Mouse (Mus musculus): ENCODE results near the gene Ly6g5c. TPM values are rescaled to one million over a fixed set of nuclear protein-coding genes. Genes with fewer than 3 reads are reported as not detected.

Gene Ly6g5c
- total RNA-seq, 2 experiments from 2014 or later: not detected

DNA sequence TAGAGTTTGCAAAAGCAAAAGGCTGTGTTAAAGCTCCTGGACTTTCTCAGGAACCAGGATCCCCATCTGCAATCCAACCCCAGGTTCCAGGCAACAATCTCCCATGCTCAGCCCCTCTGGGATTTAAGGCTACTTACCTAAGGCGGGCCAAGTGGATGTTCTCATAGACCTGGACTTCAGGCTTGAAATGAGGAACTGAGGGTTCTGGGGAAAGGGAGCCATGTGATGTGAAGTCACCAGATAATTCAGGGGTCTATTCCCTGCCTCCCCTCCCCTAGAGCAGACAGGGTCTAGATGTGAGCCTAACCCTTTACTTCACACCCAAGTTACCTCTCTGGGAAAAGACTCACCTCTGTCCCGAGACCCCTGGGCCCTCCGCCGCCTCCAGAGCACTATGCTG lies 27.4 kb upstream of the Ly6g5c start:
- DNase-seq (ENCODE audit: low spot score in 2 of 2): no peak

DNA sequence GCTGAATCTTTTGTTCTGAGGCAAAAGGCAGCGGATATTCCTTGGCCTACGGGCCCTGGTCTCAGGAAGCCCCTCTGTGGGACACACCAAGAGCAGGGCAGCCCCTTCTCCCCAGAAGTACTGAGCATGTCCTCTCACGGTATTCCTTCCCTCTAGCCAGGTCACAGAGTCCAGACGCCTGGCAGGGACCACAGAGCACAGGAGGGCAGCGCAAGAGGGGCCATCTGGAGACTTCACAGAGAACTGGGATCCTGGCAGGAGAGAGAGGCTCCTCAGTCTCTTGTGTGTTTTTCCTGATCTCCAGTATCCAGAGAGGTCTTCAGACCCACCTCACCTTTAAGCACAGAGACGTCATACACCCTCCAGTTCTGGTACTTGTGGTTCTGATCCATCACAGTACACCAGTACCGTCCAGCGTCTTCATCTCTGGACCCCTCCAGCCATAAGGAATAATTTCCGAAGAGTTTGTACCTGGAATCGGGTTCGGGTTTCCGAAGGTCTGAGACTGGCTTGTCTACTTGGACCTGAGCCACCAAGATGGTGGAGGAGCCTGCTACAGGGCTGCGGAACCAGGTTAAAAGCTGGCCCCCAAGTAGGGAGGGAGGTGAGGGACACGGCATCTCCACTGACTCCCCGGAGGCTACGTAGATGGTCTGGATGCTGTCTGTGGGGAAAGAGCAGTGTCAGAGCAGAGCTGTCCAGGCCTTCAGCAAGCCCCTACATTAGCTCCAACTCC lies 25.1 kb upstream of the Ly6g5c start:
- no peak for DNase-seq (ENCODE audit: low spot score in 2 of 2)

DNA sequence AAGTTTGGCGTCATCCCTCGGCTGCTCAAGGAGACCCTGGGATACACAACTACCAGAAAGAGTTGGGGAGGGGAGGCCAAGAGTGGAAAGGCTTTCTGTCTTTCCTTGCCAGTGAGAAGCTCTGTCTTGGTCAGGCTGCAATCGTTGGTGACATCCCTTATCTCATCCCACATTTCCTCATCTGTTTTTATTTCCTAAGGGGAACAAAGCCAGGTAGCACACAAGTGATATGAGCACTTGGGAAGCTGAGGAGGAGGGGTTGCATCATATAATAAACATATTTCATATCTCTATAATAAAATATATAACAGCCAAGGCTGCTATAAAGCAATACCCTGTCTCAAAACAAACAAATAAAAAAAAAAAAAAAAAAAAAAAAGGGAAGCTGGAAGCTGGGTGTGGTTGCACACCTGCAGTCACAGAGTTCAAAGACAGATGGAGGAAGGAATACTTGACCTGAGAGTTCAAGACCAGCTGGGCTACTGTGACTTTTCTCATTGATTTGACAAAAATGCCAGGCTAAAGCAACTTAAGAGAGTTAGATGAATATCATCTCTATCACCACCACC lies 24.1 kb upstream of the Ly6g5c start:
- DNase-seq (ENCODE audit: low spot score in 2 of 2): no peak

DNA sequence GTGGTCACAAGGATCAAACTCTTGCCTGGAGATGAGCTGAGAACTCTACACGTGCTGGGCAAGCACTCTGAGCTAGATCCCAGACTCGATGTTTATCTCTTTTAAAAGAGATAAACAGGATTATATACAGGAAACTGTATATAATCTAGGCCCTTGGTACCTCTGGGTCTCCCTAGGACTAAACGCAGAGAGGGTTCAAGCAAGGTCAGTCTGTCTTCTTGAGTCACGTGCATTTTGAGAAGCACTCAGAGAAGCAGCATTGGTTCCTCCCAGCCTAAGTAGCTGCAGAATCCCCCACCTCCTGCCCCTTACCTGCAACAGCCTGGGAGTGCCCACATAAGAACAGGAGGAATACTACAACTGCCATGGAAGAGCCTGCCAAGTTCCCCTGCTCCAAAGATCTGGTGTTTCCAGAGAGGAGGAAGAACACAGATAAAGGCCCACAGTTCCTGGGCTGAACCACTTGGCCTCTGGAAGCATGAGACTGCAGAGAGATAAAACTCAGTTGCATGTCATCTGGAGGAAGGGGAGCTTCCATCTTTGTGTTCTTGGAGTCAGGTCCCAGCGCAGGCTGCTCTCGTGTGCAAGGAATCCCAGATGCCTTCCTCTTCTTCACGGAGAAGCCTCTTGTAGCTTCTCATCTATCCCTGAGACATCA lies 22.7 kb upstream of the Ly6g5c start, which contains the start of gene Ly6g6f:
TSS of gene Ly6g6f (minus strand) at position 403 of the 658 bp plus-strand sequence.
- DNase-seq (ENCODE audit: low spot score in 2 of 2): no peak

GRCm38 (mm10) chr17:35088151-35088550 lies 19.9 kb upstream of the Ly6g5c start:
- no peak for DNase-seq (ENCODE audit: low spot score in 2 of 2)

DNA sequence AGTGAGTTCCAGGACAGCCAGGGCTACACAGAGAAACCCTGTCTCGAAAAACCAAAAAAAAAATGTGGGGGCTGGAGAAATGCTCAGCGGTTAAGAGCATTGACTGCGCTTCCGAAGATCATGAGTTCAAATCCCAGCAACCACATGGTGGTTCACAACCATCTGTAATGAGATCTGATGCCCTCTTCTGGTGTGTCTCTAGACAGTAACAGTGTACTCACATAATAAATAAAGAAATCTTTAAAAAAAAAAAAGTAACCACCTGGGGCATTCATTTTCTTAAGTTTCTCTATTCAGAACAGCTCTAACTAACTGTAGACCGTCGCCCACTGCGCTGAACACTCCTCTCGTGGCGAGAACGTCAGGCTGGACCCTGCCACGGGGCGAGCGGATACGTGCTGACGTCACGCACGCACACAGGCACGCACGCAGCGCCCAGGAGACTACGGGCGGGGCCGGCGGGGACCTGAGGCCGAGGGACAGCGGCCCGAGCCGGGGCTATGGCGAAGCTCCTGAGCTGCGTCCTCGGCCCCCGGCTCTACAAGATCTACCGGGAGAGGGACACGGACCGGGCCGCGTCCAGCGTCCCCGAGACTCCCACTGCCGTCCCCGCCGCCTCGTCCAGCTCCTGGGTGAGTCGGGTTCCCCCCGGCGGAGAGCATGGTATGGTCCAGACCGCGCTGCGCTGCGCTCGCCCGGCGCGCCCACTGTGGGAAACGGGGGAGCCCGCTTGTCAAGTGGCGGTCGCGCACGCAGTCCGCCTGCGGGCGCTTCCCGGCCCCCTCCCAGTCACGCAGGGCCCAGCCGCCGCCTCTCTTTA lies 19.0 kb upstream of the Ly6g5c start, which contains the start of gene Abhd16a:
TSS of gene Abhd16a (plus strand) at position 439 of the 820 bp plus-strand sequence.
- peak; percentile 92 to 96 for DNase-seq (ENCODE audit: low spot score in 2 of 2)

- DNase-seq (ENCODE audit: low spot score in 2 of 2): no peak
Observed at GRCm38 (mm10) chr17:35090166-35090932, 17.7 kb upstream of the Ly6g5c start.

GRCm38 (mm10) chr17:35092403-35093198 lies 15.5 kb upstream of the Ly6g5c start:
- no peak for DNase-seq (ENCODE audit: low spot score in 2 of 2)

DNA sequence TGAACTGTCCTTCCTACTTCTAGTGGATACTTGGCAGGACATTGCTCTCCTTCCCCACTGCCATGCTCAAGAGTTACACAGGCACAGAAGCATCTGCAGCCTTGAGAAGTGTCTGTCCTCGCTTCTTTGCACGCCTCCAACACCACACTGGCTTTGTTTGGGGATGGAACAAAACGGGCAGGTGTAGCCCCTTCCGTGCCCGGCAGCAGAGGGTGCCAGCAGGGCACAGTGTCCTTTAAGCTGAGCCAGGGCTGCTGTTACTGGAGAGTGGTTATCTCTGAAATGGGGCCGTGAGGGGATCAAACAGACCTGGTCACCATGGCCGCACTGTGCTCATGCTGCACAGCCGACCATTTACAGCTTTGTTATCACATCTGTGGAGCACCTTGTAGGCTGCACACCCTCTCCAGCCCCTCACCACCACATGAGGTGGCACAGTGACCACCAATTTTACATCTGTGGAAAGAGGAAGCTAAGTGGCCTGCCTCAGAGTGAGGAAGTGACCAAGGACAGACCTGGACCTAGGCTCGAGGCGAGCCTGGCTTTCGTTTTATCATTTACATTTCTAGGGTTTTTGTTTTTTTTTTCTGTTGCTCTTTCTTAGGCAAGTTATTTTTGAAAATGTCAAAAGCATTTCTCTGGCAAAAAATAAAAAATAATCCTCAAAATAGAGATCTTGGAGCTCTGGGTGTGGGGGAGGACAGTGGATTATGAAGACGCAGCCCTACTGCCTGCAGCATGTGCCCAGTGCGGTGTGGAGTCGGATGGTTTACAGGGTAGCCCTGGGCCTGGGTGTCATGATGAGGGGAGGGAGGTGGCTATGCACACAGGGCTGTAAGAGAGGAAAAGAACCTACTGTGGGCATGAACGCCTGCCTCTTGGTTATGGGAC lies 13.4 kb upstream of the Ly6g5c start:
- DNase-seq (ENCODE audit: low spot score in 2 of 2): no peak

GRCm38 (mm10) chr17:35096597-35096996 lies 11.5 kb upstream of the Ly6g5c start:
- DNase-seq (ENCODE audit: low spot score in 2 of 2): no peak

- peak in 1 of 2 experiments; percentile 60 for DNase-seq (ENCODE audit: low spot score in 2 of 2)
Observed at GRCm38 (mm10) chr17:35097164-35097655, 10.9 kb upstream of the Ly6g5c start.

DNA sequence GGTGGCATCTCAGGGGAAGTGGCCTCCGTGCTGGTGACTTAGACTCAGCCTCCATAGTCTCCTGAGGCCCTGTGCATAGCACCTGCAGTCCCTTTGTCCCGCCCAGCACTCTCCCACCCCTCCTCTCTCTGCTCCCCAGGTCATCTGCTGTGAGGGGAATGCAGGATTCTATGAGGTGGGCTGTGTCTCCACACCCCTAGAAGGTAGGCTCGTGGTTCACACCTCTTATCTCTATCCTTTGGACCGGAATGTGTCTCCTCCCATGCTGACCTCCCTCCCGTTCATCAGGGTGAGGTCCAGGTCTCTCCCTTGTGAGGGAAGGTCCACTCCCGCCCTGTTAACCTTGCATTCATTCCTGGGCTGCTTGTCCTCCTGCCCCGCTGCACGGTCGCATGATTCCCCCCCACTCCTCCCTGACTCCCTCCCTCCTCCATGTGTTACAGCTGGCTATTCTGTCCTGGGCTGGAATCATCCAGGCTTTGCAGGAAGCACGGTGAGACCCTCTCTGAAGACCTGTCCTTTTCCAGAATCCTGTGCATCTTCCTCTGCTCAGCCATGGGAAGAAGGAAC lies 7.8 kb upstream of the Ly6g5c start:
- DNase-seq (ENCODE audit: low spot score in 2 of 2): no peak

DNA sequence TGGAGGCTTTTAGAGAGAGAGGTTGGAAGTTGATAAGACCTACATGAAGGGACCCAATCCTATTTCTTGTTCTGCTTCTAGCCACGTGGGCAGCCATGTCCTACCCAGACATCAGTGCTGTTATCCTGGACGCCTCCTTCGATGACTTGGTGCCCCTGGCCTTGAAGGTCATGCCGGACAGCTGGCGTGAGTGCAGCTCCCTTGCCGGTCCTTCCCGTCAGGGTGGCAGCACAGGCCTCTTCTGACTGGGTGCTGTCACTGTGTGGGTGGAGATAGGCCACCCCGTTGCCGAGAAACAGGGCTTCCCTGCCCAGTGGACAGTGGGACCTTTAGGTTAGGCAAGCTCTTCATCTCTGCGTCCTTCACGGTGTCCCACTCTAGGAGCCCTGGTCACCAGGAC lies 6.9 kb upstream of the Ly6g5c start:
- DNase-seq (ENCODE audit: low spot score in 2 of 2): no peak

GRCm38 (mm10) chr17:35102299-35102698 lies 5.8 kb upstream of the Ly6g5c start:
- no peak for DNase-seq (ENCODE audit: low spot score in 2 of 2)

DNA sequence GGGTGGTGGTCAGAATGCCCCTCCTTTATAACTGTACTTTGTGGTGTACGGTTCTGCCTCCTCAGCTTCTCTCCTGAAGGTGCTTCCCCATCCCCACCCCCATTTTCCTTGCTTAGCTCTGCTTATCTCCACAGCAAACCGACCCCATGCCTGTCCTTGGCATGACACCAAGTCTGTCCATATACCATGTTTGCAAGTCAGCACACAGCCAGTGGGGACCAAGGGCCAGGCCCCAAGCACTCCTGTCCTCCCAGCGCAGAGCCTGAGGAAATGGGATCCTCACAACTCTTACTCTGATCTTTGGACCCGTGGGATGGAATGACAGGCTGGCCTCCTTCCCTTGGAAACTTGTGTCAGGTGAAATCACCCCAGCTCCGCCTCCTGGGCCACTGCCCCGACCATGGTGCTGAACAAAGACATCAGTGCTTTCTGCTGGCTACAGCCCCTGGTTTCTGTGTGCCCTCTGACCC lies 4.8 kb upstream of the Ly6g5c start:
- DNase-seq (ENCODE audit: low spot score in 2 of 2): no peak

DNA sequence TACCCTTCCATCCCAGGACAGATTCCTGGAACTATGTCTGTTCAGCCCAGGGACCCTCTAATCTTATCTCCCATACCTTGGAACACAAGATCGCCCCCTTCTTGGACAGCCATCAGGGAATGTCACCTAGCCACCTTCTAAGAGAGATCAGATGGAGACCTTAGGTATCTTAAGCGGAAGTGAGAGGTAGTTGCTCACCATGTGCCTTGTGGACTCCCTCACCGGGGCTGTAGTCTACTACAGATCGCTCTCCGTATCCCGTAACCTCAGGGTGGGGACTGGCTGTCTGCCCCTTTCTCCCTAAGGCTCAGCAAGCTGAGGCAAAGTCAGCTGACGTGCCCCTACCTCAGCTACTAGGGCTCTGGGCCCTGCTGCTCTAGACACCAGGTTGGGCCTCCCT lies 4.0 kb upstream of the Ly6g5c start:
- DNase-seq (ENCODE audit: low spot score in 2 of 2): no peak

DNA sequence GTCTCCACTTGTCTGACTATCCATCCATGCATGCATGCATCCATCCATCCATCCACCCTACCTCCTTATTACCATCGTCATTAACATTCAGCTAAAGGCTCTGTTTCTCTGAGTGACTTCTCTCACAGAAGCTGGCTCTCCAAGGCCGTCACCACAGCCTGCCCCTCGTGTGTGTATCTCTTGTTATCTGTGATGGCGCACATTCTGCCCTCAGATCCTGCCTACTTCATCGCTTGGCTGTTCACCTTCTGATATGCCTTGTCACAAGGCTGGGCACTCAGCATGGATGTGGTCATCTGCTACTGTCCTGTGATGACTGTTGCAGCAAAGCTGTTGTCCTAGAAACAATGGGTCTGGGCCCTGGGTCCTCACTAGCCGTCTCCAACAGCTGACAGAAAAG lies 3.3 kb upstream of the Ly6g5c start:
- DNase-seq (ENCODE audit: low spot score in 2 of 2): no peak

DNA sequence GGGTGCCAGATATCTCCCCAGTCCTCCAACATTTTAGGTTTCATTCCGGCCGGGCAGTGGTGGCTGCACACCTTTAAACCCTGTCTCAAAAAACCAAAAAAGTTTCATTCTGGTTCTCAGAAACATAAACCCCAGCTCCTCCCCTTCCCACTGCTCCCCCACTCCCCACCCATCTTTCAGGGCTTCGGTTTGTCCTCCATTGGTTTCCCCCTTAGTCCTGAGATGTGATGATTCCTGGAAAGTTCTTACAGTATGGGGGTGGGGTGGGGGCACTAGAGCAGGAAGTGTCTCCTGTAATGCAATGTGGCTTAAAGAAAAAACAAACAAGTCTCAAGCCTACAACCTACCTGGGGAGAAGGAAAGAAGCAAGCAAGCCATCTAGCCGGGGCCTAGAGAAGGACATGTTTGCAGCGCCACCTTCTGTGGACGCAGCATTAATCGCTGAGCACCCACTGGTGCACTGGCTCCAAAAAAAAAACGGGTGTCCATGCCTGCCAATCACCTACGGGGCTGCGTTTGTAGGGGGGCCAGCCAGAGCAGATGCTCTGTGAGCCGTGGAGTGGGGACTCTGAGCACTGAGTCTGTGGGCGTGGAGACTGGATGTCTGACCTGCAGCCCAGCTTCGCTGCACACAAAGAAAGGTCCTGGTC lies 2.2 kb upstream of the Ly6g5c start:
- peak in 1 of 2 experiments; percentile 40 for DNase-seq (ENCODE audit: low spot score in 2 of 2)
